Mouse (Mus musculus): ENCODE results near the gene Eefsec. TPM values are rescaled to one million over a fixed set of nuclear protein-coding genes. Genes with fewer than 3 reads are reported as not detected.
A peak's percentile ranks its signal among the peaks of the same experiment; 100 is the strongest.

Gene Eefsec
- polyA plus RNA-seq, 1 experiment from 2014 or later: 41.8 TPM

DNA sequence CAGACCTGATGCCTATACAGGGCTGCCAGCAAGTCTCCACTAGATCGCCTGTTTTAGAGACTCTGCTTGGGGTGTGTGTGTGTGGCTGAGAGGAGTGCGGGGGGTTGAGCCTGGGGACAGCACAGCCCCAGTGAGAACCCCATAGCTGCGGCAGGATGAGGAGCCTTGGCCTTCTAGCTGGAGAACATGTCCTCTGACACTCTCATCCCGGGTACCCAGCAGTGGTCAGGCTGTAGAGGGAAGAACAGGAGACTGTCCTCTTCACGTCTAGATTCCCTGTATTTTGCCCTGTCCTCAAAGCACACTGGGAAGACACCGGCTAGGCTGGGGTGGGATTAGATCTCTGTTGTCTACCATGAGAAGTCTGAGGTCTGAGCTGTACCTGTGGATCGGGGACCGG is 210.9 kb downstream of the Eefsec start:
- peaks cover 100% of the 10 kb centered on the region for H3K27me3 ChIP-seq (ENCODE audit: low read depth, poor library complexity, severe bottlenecking)
- peak overlapping the region; percentile 47 for H3K4me3 ChIP-seq
- H3K4me1 ChIP-seq: peaks cover 34% of the 10 kb centered on the region
- H3K9me3 ChIP-seq (replicated peaks): no peaks in the 10 kb centered on the region
- 20% methylated on average over 8 of the region's 8 CpGs for WGBS
- H3K36me3 ChIP-seq: no peaks in the 10 kb centered on the region
- H3K27ac ChIP-seq (replicated peaks): peak overlapping the region; percentile 83
- no peak for DNase-seq (ENCODE audit: low spot score)

DNA sequence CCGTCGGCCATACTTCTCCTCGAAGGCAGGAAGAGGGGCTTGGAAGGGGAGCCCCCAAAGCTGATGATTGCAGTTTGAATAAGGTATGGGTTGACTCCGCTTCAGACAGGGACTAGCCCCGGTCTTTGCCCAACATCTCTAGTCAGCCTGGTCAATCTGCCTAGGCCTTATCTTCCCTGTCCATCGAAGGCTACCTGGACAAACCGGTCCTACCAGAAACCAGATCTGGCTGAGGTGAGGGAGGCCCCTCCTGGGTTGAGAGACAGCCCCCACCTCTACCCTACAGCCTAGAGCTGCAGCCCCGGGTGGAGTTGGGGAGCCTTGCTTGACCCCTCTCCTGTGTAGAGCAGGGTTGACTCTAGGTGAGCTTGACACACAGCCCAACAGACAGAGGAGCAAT is 212.3 kb downstream of the Eefsec start:
- Histone ChIP-seq H3K4me1 (peaks cover 39% of the 10 kb centered on the region), H3K36me3 (no peaks in the 10 kb centered on the region), H3K27me3 (ENCODE audit: low read depth, poor library complexity, severe bottlenecking) (peaks cover 100% of the 10 kb centered on the region), H3K27ac (replicated peaks) (no peak overlapping the region), H3K9me3 (replicated peaks) (no peaks in the 10 kb centered on the region), H3K4me3 (no peak overlapping the region)
- no peak for DNase-seq (ENCODE audit: low spot score)
- 75% methylated on average over 8 of the region's 8 CpGs for WGBS

DNA sequence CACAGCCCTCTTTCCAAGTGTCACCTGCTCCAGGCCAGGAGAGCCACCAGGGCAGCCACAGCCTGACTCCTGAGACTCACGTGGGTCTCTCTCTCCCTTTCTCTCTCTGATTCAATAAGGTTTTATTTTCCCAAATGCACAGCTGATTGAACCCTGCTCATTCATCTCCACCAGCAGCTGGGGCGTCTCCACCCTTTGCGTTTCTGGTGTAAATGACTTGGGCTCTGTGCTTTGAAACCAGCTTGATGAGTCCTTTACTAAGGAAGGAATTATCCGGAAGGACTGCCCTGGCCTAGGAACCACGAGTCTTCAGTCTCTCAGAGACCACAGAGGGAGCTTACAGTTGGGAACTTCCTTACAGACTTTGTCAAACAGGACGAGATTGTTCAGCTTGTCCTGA is 214.1 kb downstream of the Eefsec start:
- Histone ChIP-seq H3K36me3 (no peaks in the 10 kb centered on the region), H3K27ac (replicated peaks) (no peak overlapping the region), H3K4me1 (peaks cover 48% of the 10 kb centered on the region), H3K27me3 (ENCODE audit: low read depth, poor library complexity, severe bottlenecking) (peaks cover 92% of the 10 kb centered on the region), H3K9me3 (replicated peaks) (no peaks in the 10 kb centered on the region), H3K4me3 (no peak overlapping the region)
- no peak for DNase-seq (ENCODE audit: low spot score)
- WGBS: 68% methylated on average over 6 of the region's 6 CpGs

DNA sequence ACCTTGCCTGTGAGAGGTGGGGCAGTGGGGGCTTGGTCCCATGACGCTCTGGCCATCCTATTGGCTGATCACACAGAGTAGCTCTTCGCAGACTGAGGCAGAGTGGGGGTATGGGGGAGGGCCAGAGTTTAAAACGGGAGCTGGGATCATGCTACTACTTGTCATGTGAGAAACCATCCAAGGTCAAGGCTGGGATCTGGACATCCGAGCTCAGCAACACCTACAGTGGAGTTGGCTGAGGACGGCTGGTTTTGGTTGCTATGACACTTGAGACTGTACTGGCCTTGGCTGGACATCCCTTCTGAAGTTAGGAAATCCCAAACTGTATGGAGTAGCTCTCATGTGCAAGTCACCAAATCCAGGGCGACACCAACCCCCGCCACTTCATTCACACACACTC is 214.5 kb downstream of the Eefsec start:
- WGBS: 89% methylated on average over 7 of the region's 7 CpGs
- H3K27ac ChIP-seq (replicated peaks): no peak overlapping the region
- H3K4me1 ChIP-seq: peaks cover 48% of the 10 kb centered on the region
- no peak overlapping the region for H3K4me3 ChIP-seq
- peaks cover 88% of the 10 kb centered on the region for H3K27me3 ChIP-seq (ENCODE audit: low read depth, poor library complexity, severe bottlenecking)
- no peaks in the 10 kb centered on the region for H3K36me3 ChIP-seq
- no peak for DNase-seq (ENCODE audit: low spot score)
- H3K9me3 ChIP-seq (replicated peaks): no peaks in the 10 kb centered on the region

DNA sequence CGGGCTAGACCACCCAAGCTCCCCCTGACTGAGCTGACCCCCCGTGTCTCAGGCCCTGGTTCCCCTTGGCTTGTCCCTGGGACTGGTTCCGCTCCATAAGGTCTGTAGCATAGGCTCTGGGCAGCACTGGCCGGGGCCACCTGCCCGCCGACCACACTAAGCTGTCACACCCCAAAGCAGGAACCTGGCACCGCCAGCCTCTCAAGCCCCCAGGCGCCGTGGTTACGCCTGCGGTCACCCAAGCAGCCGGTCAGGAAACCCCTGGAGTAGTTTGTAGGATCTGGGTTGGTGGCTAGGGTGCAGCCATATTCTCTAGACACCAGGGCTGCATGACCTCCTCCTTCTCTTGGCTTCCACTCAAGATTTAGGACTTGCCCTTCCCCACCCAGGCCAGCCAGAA is 217.1 kb downstream of the Eefsec start:
- H3K27ac ChIP-seq (replicated peaks): peak overlapping the region; percentile 49
- 86% methylated on average over 12 of the region's 12 CpGs for WGBS
- no peak overlapping the region for H3K4me3 ChIP-seq
- H3K4me1 ChIP-seq: peaks cover 45% of the 10 kb centered on the region
- no peaks in the 10 kb centered on the region for H3K36me3 ChIP-seq
- H3K27me3 ChIP-seq (ENCODE audit: low read depth, poor library complexity, severe bottlenecking): peaks cover 71% of the 10 kb centered on the region
- no peak for DNase-seq (ENCODE audit: low spot score)
- no peaks in the 10 kb centered on the region for H3K9me3 ChIP-seq (replicated peaks)

DNA sequence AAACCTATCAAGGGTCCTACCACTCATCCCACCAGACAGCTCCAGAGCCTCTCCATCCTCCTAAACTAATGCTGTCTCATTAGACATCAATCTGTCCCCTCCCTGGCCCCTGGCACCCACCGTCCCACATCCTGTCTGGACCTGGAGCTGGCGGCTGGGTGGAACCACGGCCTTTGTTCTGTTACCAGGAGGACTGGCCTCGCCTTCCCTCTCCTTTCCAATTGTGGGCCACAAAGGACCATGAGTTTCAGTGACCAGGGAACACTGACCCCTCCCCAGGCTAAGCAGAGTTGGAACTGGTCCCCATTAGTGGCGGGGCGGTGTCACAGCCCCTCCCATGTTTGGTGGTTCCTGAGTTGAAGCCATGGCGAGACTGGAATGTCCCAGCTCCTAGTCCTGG is 218.8 kb downstream of the Eefsec start:
- WGBS: 70% methylated on average over 7 of the region's 7 CpGs
- peaks cover 54% of the 10 kb centered on the region for H3K27me3 ChIP-seq (ENCODE audit: low read depth, poor library complexity, severe bottlenecking)
- no peaks in the 10 kb centered on the region for H3K9me3 ChIP-seq (replicated peaks)
- DNase-seq (ENCODE audit: low spot score): no peak
- H3K4me1 ChIP-seq: peaks cover 45% of the 10 kb centered on the region
- H3K36me3 ChIP-seq: no peaks in the 10 kb centered on the region
- H3K4me3 ChIP-seq: no peak overlapping the region
- H3K27ac ChIP-seq (replicated peaks): peak overlapping the region; percentile 4; the same call in 1 of the 2 replicates

DNA sequence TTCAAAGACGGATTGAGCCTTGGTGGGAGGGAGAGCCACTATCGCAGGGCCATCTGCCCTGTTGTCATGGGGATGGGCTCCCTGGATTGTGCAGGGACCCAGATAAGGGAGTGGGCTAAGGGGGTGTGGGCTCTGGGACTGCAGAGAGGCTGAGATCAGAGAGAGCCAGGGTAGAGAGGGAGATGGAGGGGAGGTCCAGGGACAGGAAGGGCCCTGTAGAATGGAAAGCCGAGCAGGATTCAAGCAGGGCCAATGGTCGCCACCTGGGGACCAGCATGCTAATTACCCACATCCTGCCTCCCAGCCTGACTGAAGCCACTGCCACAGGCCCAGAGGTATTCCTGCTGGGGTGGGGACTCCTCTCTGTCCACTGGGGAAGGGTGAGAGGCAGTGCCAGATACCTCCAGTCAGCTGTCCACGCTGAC is 219.8 kb downstream of the Eefsec start:
- Histone ChIP-seq H3K4me3 (no peak overlapping the region), H3K27me3 (ENCODE audit: low read depth, poor library complexity, severe bottlenecking) (peaks cover 44% of the 10 kb centered on the region), H3K9me3 (replicated peaks) (no peaks in the 10 kb centered on the region), H3K36me3 (no peaks in the 10 kb centered on the region), H3K27ac (replicated peaks) (no peak overlapping the region; the same call in 1 of the 2 replicates), H3K4me1 (peaks cover 50% of the 10 kb centered on the region)
- DNase-seq (ENCODE audit: low spot score): peak; percentile 41
- WGBS: 17% methylated on average over 5 of the region's 5 CpGs

DNA sequence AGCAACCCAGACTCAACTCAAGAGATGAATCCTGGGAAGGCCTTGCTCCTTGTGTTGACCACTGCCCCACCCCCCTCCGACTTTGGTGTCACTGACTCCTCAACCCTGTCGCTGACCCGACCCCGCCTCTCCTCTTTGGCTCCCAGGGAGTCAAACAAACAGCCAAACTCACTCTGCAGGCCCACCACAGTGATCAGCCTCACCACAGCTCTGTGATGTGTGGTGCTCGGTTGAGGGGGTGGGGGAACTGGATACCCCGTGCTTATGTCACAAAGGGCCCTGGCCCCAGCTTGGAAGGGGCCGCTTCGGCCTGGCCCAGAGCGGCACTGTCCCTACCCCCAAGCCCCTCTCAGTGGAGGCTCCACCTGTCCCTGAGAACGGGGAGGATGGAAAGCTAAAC is 224.4 kb downstream of the Eefsec start, which contains the start of gene Dnajb8:
TSS of gene Dnajb8 (plus strand) at position 301 of the 400 bp plus-strand sequence.
- Histone ChIP-seq H3K9me3 (replicated peaks) (peaks cover 5% of the 10 kb centered on the region), H3K27ac (replicated peaks) (no peak within 1 kb of the TSS), H3K4me1 (peaks cover 24% of the 10 kb centered on the region), H3K4me3 (no peak within 1 kb of the TSS), H3K36me3 (no peaks in the 10 kb centered on the region), H3K27me3 (ENCODE audit: low read depth, poor library complexity, severe bottlenecking) (peaks cover 13% of the 10 kb centered on the region)
- no peak for DNase-seq (ENCODE audit: low spot score)
- whole genome bisulfite sequencing: 47% methylated on average over 10 of the region's 10 CpGs

DNA sequence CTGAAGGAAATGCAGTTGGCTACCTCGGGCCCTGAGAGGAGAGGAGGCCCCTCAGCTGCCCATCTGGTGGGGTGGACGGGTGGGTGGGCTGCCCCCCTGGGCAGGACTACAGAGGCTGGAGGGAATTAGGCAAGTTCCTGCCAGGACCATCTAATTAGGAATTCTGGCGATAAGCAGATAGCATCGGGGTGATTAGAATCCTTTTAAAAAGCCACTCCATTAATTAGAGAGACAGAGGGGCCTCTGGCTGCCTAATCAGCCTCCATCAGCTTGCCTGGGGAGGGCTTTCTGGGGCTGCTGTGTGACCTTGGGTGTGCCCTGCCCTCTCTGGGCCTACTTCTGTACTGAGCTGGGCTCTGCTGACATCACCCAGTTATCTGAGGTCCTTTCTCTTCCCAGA is 227.2 kb downstream of the Eefsec start:
- H3K27me3 ChIP-seq (ENCODE audit: low read depth, poor library complexity, severe bottlenecking): peaks cover 4% of the 10 kb centered on the region
- H3K9me3 ChIP-seq (replicated peaks): peaks cover 5% of the 10 kb centered on the region
- WGBS: 26% methylated on average over 4 of the region's 4 CpGs
- no peak overlapping the region for H3K27ac ChIP-seq (replicated peaks)
- H3K36me3 ChIP-seq: no peaks in the 10 kb centered on the region
- H3K4me1 ChIP-seq: peaks cover 11% of the 10 kb centered on the region
- no peak for DNase-seq (ENCODE audit: low spot score)
- H3K4me3 ChIP-seq: no peak overlapping the region

DNA sequence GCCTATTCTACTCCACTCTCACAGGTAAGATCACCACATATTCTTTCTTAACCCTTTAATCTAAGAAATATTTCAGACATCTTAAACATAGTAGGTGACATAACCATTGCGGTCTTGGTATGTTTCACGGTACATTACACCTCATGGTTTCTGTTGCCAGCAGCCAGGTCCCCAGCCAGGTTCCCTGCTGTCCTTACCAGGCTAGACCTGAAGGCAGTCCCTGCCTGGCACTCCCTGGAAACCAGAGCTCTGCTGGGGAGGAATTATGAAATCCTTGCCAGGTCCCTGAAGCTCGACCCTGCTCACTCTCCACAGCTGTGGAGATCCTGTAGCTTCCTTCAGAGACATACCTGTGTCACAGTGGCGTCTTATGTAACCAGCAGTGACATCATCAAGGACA is 230.1 kb downstream of the Eefsec start:
- Histone ChIP-seq H3K27me3 (ENCODE audit: low read depth, poor library complexity, severe bottlenecking) (peaks cover 8% of the 10 kb centered on the region; the same call in 1 of the 2 replicates), H3K9me3 (replicated peaks) (peaks cover 5% of the 10 kb centered on the region), H3K36me3 (no peaks in the 10 kb centered on the region), H3K4me3 (no peak overlapping the region), H3K27ac (replicated peaks) (no peak overlapping the region), H3K4me1 (peaks cover 3% of the 10 kb centered on the region; the same call in 1 of the 2 replicates)
- WGBS: 81% methylated on average over 4 of the region's 4 CpGs
- no peak for DNase-seq (ENCODE audit: low spot score)

DNA sequence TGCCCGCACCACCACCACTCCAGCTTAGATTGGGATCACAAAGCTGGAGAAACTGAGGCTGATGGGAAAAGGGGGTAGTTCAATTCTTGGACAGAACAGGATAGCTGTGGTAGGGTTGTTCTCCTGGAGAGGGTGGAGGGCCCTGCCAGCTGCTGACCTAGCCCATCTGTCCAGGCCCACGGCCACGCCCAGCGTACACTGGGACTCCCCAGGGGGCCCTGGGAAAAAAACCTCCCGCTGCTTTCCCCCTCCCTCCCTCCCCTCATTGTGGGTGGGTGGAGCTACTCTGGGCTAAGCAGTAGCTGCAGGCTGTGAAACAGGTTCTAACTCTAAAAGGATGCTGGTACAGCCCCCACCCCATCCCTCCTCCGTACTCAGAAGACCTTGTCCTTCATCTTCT is 230.5 kb downstream of the Eefsec start:
- Histone ChIP-seq H3K27ac (replicated peaks) (no peak overlapping the region), H3K4me3 (no peak overlapping the region), H3K9me3 (replicated peaks) (peaks cover 5% of the 10 kb centered on the region), H3K36me3 (no peaks in the 10 kb centered on the region), H3K27me3 (ENCODE audit: low read depth, poor library complexity, severe bottlenecking) (0 out of 2 replicates have a peak, but pooled peaks cover 8% of the 10 kb centered on the region), H3K4me1 (peaks cover 3% of the 10 kb centered on the region; the same call in 1 of the 2 replicates)
- WGBS: 43% methylated on average over 6 of the region's 6 CpGs
- no peak for DNase-seq (ENCODE audit: low spot score)

DNA sequence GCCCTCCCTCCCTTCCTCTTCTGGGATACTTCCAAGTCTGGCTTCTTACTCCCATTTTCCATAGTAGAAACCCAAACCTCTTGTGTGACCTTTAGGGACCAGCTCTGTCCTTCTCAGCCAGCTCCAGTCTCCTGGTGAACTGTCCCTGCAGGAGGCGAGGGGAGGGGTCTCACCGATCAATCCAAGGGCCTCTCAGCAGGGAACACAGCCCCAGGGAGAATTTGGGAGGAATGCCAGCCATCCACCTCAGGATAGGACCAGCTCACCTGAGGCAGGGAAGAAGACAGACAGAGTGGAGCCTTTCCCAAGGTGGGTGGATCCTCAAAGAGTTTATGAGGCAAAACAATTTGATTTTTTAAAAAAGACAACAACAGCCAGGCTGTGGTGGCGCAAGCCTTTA is 236.2 kb downstream of the Eefsec start:
- peaks cover 51% of the 10 kb centered on the region for H3K27me3 ChIP-seq (ENCODE audit: low read depth, poor library complexity, severe bottlenecking)
- peaks cover 14% of the 10 kb centered on the region for H3K4me1 ChIP-seq
- H3K36me3 ChIP-seq: no peaks in the 10 kb centered on the region
- H3K9me3 ChIP-seq (replicated peaks): no peaks in the 10 kb centered on the region
- WGBS: 60% methylated on average over 3 of the region's 3 CpGs
- DNase-seq (ENCODE audit: low spot score): no peak
- no peak overlapping the region for H3K27ac ChIP-seq (replicated peaks)
- no peak overlapping the region for H3K4me3 ChIP-seq

DNA sequence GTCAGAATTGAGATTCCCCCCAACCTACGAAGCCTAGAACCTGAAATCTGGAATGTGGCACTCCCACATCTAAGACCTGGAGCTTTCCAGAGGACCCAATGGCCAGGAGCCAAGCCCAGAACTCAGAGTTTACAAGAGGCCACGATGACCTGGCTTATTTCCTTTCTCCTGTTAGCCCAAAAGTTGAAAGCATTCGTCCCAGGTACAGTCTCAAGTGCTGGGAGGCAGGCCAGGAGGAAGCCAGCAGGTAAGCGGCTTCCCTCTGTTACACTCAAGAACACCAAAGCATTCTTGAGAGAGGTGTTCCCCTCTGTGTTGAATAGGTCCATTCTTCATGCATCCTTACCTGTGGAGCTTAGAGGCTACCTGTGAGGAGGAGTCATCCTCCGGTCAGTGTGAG is 236.9 kb downstream of the Eefsec start:
- 84% methylated on average over 5 of the region's 5 CpGs for WGBS
- H3K27ac ChIP-seq (replicated peaks): no peak overlapping the region
- no peak for DNase-seq (ENCODE audit: low spot score)
- no peaks in the 10 kb centered on the region for H3K9me3 ChIP-seq (replicated peaks)
- peaks cover 20% of the 10 kb centered on the region for H3K4me1 ChIP-seq
- H3K27me3 ChIP-seq (ENCODE audit: low read depth, poor library complexity, severe bottlenecking): peaks cover 58% of the 10 kb centered on the region
- no peaks in the 10 kb centered on the region for H3K36me3 ChIP-seq
- no peak overlapping the region for H3K4me3 ChIP-seq

DNA sequence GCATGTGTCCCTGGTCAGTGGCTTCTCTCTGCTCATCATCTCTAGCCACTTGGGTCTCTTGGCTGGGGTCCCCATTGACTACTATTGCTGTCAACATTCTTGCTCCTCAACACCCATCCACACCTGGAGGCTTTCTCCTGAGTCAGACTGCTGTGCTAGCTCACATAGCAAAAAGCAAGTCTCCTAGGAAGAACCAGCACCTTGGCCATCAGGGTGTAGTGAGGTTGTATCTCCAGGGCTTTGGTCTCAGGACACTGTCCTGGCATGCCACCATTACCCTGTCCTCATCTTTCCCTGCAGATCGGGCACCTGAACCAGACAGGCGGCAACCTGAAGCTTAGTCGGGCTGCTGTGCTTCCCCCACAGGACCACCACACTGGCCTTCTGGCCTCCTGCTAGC is 238.0 kb downstream of the Eefsec start:
- Histone ChIP-seq H3K9me3 (replicated peaks) (no peaks in the 10 kb centered on the region), H3K36me3 (no peaks in the 10 kb centered on the region), H3K27me3 (ENCODE audit: low read depth, poor library complexity, severe bottlenecking) (peaks cover 65% of the 10 kb centered on the region), H3K27ac (replicated peaks) (no peak overlapping the region), H3K4me3 (no peak overlapping the region), H3K4me1 (peaks cover 27% of the 10 kb centered on the region)
- DNase-seq (ENCODE audit: low spot score): no peak
- 94% methylated on average over 3 of the region's 3 CpGs for WGBS

Measured in midbrain, embryonic 10.5 days (tissue).